Mouse (Mus musculus): ENCODE results near the gene Gtf2f2. TPM values are rescaled to one million over a fixed set of nuclear protein-coding genes. Genes with fewer than 3 reads are reported as not detected.
A peak's percentile ranks its signal among the peaks of the same experiment; 100 is the strongest.

The Gtf2f2 gene
- polyA plus RNA-seq, 1 experiment: 24.3 TPM

GRCm38 (mm10) chr14:75883330-75883729 lies 127.3 kb downstream of the Gtf2f2 start:
- TF ChIP-seq TCF12 (IDR thresholded peaks at IDR 0.05; ENCODE audit: insufficient read depth, poor library complexity, severe bottlenecking) (no peak), CEBPB (IDR thresholded peaks at IDR 0.05; ENCODE audit: insufficient read depth, poor library complexity, severe bottlenecking) (no peak), E2F4 (IDR thresholded peaks at IDR 0.05; ENCODE audit: insufficient read depth) (no peak), POLR2A (IDR thresholded peaks at IDR 0.05; ENCODE audit: insufficient read length, low read depth) (no peak), TCF3 (IDR thresholded peaks at IDR 0.05; ENCODE audit: insufficient read length, low read depth) (no peak), POLR2AphosphoS2 (IDR thresholded peaks at IDR 0.05; ENCODE audit: insufficient read length, low read depth) (no peak), MYOD1 (IDR thresholded peaks at IDR 0.05; ENCODE audit: control insufficient read depth in 1 of 3, insufficient read length in 2 of 3, low read depth in 2 of 3) (no peak)
- no peak overlapping the region for H3K4me2 ChIP-seq (ENCODE audit: low read depth)
- no peaks in the 10 kb centered on the region for H3K79me2 ChIP-seq (ENCODE audit: control insufficient read depth, insufficient read depth)
- H3K36me3 ChIP-seq (ENCODE audit: control insufficient read depth, insufficient read depth): no peaks in the 10 kb centered on the region
- no peak overlapping the region for H3ac ChIP-seq (ENCODE audit: control insufficient read depth, insufficient read length)
- no peaks in the 10 kb centered on the region for H3K27me3 ChIP-seq (ENCODE audit: control insufficient read depth, insufficient read depth, insufficient read length)
- H3K4me3 ChIP-seq: no peak overlapping the region

- Histone ChIP-seq H3ac (ENCODE audit: control insufficient read depth, insufficient read length) (no peak overlapping the region), H3K79me2 (ENCODE audit: control insufficient read depth, insufficient read depth) (no peaks in the 10 kb centered on the region), H3K4me3 (no peak overlapping the region), H3K27me3 (ENCODE audit: control insufficient read depth, insufficient read depth, insufficient read length) (no peaks in the 10 kb centered on the region), H3K4me2 (ENCODE audit: low read depth) (no peak overlapping the region), H3K36me3 (ENCODE audit: control insufficient read depth, insufficient read depth) (no peaks in the 10 kb centered on the region)
- TF ChIP-seq POLR2AphosphoS2 (IDR thresholded peaks at IDR 0.05; ENCODE audit: insufficient read length, low read depth) (no peak), POLR2A (IDR thresholded peaks at IDR 0.05; ENCODE audit: insufficient read length, low read depth) (no peak), MYOD1 (IDR thresholded peaks at IDR 0.05; ENCODE audit: control insufficient read depth in 1 of 3, insufficient read length in 2 of 3, low read depth in 2 of 3) (no peak), CEBPB (IDR thresholded peaks at IDR 0.05; ENCODE audit: insufficient read depth, poor library complexity, severe bottlenecking) (no peak), MAX (IDR thresholded peaks at IDR 0.05; ENCODE audit: low read depth) (no peak), MYOG (IDR thresholded peaks at IDR 0.05; ENCODE audit: control insufficient read depth in 1 of 3, insufficient read depth in 1 of 3, insufficient read length in 2 of 3, low read depth in 2 of 3) (no peak), TCF12 (IDR thresholded peaks at IDR 0.05; ENCODE audit: insufficient read depth, poor library complexity, severe bottlenecking) (no peak), TCF3 (IDR thresholded peaks at IDR 0.05; ENCODE audit: insufficient read length, low read depth) (no peak), USF1 (IDR thresholded peaks at IDR 0.05; ENCODE audit: low read depth) (no peak), SRF (IDR thresholded peaks at IDR 0.05; ENCODE audit: control insufficient read depth, insufficient read length, low read depth) (no peak), REST (IDR thresholded peaks at IDR 0.05; ENCODE audit: insufficient read depth, insufficient read length) (no peak), E2F4 (IDR thresholded peaks at IDR 0.05; ENCODE audit: insufficient read depth) (no peak)
Measured at GRCm38 (mm10) chr14:75881856-75882255, 128.8 kb downstream of the Gtf2f2 start.

GRCm38 (mm10) chr14:75878980-75879379 lies 131.7 kb downstream of the Gtf2f2 start:
- no peak overlapping the region for H3ac ChIP-seq (ENCODE audit: control insufficient read depth, insufficient read length)
- no peak for TF ChIP-seq CEBPB (IDR thresholded peaks at IDR 0.05; ENCODE audit: insufficient read depth, poor library complexity, severe bottlenecking)
- no peak for TF ChIP-seq MYOD1 (IDR thresholded peaks at IDR 0.05; ENCODE audit: control insufficient read depth in 1 of 3, insufficient read length in 2 of 3, low read depth in 2 of 3)
- TF ChIP-seq POLR2AphosphoS2 (IDR thresholded peaks at IDR 0.05; ENCODE audit: insufficient read length, low read depth): no peak
- H3K4me2 ChIP-seq (ENCODE audit: low read depth): no peak overlapping the region
- no peaks in the 10 kb centered on the region for H3K36me3 ChIP-seq (ENCODE audit: control insufficient read depth, insufficient read depth)
- H3K79me2 ChIP-seq (ENCODE audit: control insufficient read depth, insufficient read depth): no peaks in the 10 kb centered on the region
- H3K27me3 ChIP-seq (ENCODE audit: control insufficient read depth, insufficient read depth, insufficient read length): no peaks in the 10 kb centered on the region
- no peak overlapping the region for H3K4me3 ChIP-seq

- Histone ChIP-seq H3K27me3 (ENCODE audit: control insufficient read depth, insufficient read depth, insufficient read length) (no peaks in the 10 kb centered on the region), H3K36me3 (ENCODE audit: control insufficient read depth, insufficient read depth) (no peaks in the 10 kb centered on the region), H3ac (ENCODE audit: control insufficient read depth, insufficient read length) (no peak overlapping the region), H3K4me3 (no peak overlapping the region), H3K79me2 (ENCODE audit: control insufficient read depth, insufficient read depth) (no peaks in the 10 kb centered on the region), H3K4me2 (ENCODE audit: low read depth) (no peak overlapping the region)
- TF ChIP-seq MYOG (IDR thresholded peaks at IDR 0.05; ENCODE audit: control insufficient read depth in 1 of 3, insufficient read depth in 1 of 3, insufficient read length in 2 of 3, low read depth in 2 of 3) (no peak), MYOD1 (IDR thresholded peaks at IDR 0.05; ENCODE audit: control insufficient read depth in 1 of 3, insufficient read length in 2 of 3, low read depth in 2 of 3) (no peak), CEBPB (IDR thresholded peaks at IDR 0.05; ENCODE audit: insufficient read depth, poor library complexity, severe bottlenecking) (no peak), E2F4 (IDR thresholded peaks at IDR 0.05; ENCODE audit: insufficient read depth) (no peak), POLR2AphosphoS2 (IDR thresholded peaks at IDR 0.05; ENCODE audit: insufficient read length, low read depth) (no peak), MAX (IDR thresholded peaks at IDR 0.05; ENCODE audit: low read depth) (no peak), REST (IDR thresholded peaks at IDR 0.05; ENCODE audit: insufficient read depth, insufficient read length) (no peak), POLR2A (IDR thresholded peaks at IDR 0.05; ENCODE audit: insufficient read length, low read depth) (no peak), TCF12 (IDR thresholded peaks at IDR 0.05; ENCODE audit: insufficient read depth, poor library complexity, severe bottlenecking) (no peak), TCF3 (IDR thresholded peaks at IDR 0.05; ENCODE audit: insufficient read length, low read depth) (no peak), SRF (IDR thresholded peaks at IDR 0.05; ENCODE audit: control insufficient read depth, insufficient read length, low read depth) (no peak), USF1 (IDR thresholded peaks at IDR 0.05; ENCODE audit: low read depth) (no peak)
Measured at GRCm38 (mm10) chr14:75877297-75877696, 133.4 kb downstream of the Gtf2f2 start.

- peak overlapping the region; percentile 57 for H3K4me2 ChIP-seq (ENCODE audit: low read depth)
- no peaks in the 10 kb centered on the region for H3K79me2 ChIP-seq (ENCODE audit: control insufficient read depth, insufficient read depth)
- no peak overlapping the region for H3K4me3 ChIP-seq
- H3ac ChIP-seq (ENCODE audit: control insufficient read depth, insufficient read length): no peak overlapping the region
- TF ChIP-seq SRF (IDR thresholded peaks at IDR 0.05; ENCODE audit: control insufficient read depth, insufficient read length, low read depth): no peak
- TF ChIP-seq MYOD1 (IDR thresholded peaks at IDR 0.05; ENCODE audit: control insufficient read depth in 1 of 3, insufficient read length in 2 of 3, low read depth in 2 of 3): no peak
- no peak for TF ChIP-seq TCF12 (IDR thresholded peaks at IDR 0.05; ENCODE audit: insufficient read depth, poor library complexity, severe bottlenecking)
- no peak for TF ChIP-seq TCF3 (IDR thresholded peaks at IDR 0.05; ENCODE audit: insufficient read length, low read depth)
- TF ChIP-seq POLR2A (IDR thresholded peaks at IDR 0.05; ENCODE audit: insufficient read length, low read depth): no peak
- no peak for TF ChIP-seq REST (IDR thresholded peaks at IDR 0.05; ENCODE audit: insufficient read depth, insufficient read length)
- no peak for TF ChIP-seq POLR2AphosphoS2 (IDR thresholded peaks at IDR 0.05; ENCODE audit: insufficient read length, low read depth)
- TF ChIP-seq CEBPB (IDR thresholded peaks at IDR 0.05; ENCODE audit: insufficient read depth, poor library complexity, severe bottlenecking): no peak
- TF ChIP-seq MYOG (IDR thresholded peaks at IDR 0.05; ENCODE audit: control insufficient read depth in 1 of 3, insufficient read depth in 1 of 3, insufficient read length in 2 of 3, low read depth in 2 of 3): no peak
- no peak for TF ChIP-seq E2F4 (IDR thresholded peaks at IDR 0.05; ENCODE audit: insufficient read depth)
- no peak for TF ChIP-seq MAX (IDR thresholded peaks at IDR 0.05; ENCODE audit: low read depth)
- no peak for TF ChIP-seq USF1 (IDR thresholded peaks at IDR 0.05; ENCODE audit: low read depth)
- H3K36me3 ChIP-seq (ENCODE audit: control insufficient read depth, insufficient read depth): no peaks in the 10 kb centered on the region
- H3K27me3 ChIP-seq (ENCODE audit: control insufficient read depth, insufficient read depth, insufficient read length): no peaks in the 10 kb centered on the region
Measured at GRCm38 (mm10) chr14:75876320-75877043, 134.2 kb downstream of the Gtf2f2 start.
